In the genomic region with DNA sequence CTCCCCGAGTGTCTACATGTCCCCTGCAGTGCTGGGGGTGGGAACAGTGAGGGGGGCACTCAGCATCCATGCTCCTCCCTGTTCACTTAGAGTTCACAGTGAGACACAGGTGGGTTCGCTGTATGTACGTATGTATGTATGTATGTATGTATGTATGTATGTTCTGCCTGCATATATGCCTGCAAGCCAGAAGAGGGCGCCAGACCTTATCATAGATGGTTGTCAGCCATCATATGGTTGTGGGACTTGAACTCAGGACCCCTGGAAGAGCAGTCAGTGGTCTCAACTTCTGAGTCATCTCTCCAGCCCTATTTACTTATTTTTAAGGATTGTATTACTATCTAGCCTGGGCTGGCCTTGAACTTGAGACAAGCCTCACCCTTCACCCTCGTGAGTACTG, we compare ENCODE assay signal across 21 mouse cellular contexts. TPM values are rescaled to one million over a fixed set of nuclear protein-coding genes. Genes with fewer than 3 reads are reported as not detected.
DNase-seq lines count a peak whose midpoint lies in the region; ATAC-seq and TF ChIP-seq lines count a peak whose summit lies in the region.
"Had no signal": no experiment of that assay in that cellular context is flagged by ENCODE, and none has a peak within 500 bp of the region (broad histone marks: within the 10 kb centered on the region; RNA-seq: fewer than 3 reads in every experiment).

No protein-coding gene starts in this region.

- H3K27me3 ChIP-seq in hindbrain, postnatal 0 days (ENCODE audit: insufficient read depth, low read length) = peaks cover 9% of the 10 kb centered on the region; the same call in 1 of the 2 replicates
- H3K27me3 ChIP-seq in hindbrain, embryonic 16.5 days (replicated peaks; ENCODE audit: control insufficient read depth, insufficient read depth, low read length) = peaks cover 18% of the 10 kb centered on the region
- 0 out of 2 replicates have a peak, but pooled peaks cover 6% of the 10 kb centered on the region for H3K27me3 ChIP-seq in lung, postnatal 0 days (replicated peaks; ENCODE audit: insufficient read depth, low read length)
- H3K27me3 ChIP-seq in splenic B cell, adult 2 months (ENCODE audit: control insufficient read depth, insufficient read depth, low read length, poor library complexity, severe bottlenecking) = peaks cover 2% of the 10 kb centered on the region; the same call in 1 of the 2 replicates

- ATAC-seq in hindbrain, postnatal 0 days = no peak
- ATAC-seq in hindbrain, embryonic 16.5 days = no peak
- ATAC-seq in lung, postnatal 0 days = no peak

- DNase-seq in hindbrain, postnatal 0 days (ENCODE audit: low spot score) = no peak
- no peak for DNase-seq in lung, postnatal 0 days (ENCODE audit: low spot score)
- no peak for DNase-seq in lung, adult 2 months
- DNase-seq in ES-CJ7 (ENCODE audit: low read depth, low spot score) = peak; percentile 45
- peak; percentile 18 for DNase-seq in splenic B cell, adult 2 months (ENCODE audit: low read depth, low spot score)
- no peak for DNase-seq in heart, adult 9 months (ENCODE audit: low spot score in 2 of 2)
- DNase-seq in kidney, postnatal 36 days = no peak
- DNase-seq: B cell, adult 2 months; cerebellum, adult 18-20 months; kidney, postnatal 4 days; lung, postnatal 36 days; right cerebral cortex, postnatal 4 days; thymus, adult 18-20 months had no signal

- H3K4me3 ChIP-seq in hindbrain, postnatal 0 days (ENCODE audit: low read length) = no peak overlapping the region
- H3K4me3 ChIP-seq in hindbrain, embryonic 16.5 days (ENCODE audit: low read length) = no peak overlapping the region
- H3K4me3 ChIP-seq in lung, postnatal 0 days (ENCODE audit: low read depth, low read length) = no peak overlapping the region
- no peak overlapping the region for H3K4me3 ChIP-seq in lung, adult 2 months (replicated peaks; ENCODE audit: extremely low read depth, low read depth, low read length)
- H3K4me3 ChIP-seq: heart, embryonic 12.5 days; hindbrain, embryonic 15.5 days; limb, embryonic 12.5 days; liver, embryonic 15.5 days; midbrain, embryonic 10.5 days; neural tube, embryonic 12.5 days had no signal

- H3K4me1 ChIP-seq in hindbrain, postnatal 0 days (ENCODE audit: insufficient read depth, low read length) = 0 out of 2 replicates have a peak, but pooled peaks cover 2% of the 10 kb centered on the region
- H3K4me1 ChIP-seq in hindbrain, embryonic 16.5 days (ENCODE audit: control insufficient read depth, insufficient read depth, low read depth, low read length) = peaks cover 8% of the 10 kb centered on the region
- H3K4me1 ChIP-seq in lung, postnatal 0 days (ENCODE audit: insufficient read depth, low read depth, low read length) = peaks cover 9% of the 10 kb centered on the region; the same call in 1 of the 2 replicates
- 0 out of 2 replicates have a peak, but pooled peaks cover 2% of the 10 kb centered on the region for H3K4me1 ChIP-seq in lung, adult 2 months (ENCODE audit: control insufficient read depth, insufficient read depth, low read length)

- TF ChIP-seq EP300 in lung, postnatal 0 days (IDR thresholded peaks at IDR 0.05) = no peak

- peak; percentile 24 for TF ChIP-seq CTCF in hindbrain, postnatal 0 days (IDR thresholded peaks at IDR 0.05; ENCODE audit: low read depth)
- peak; percentile 27 for TF ChIP-seq CTCF in lung, postnatal 0 days (IDR thresholded peaks at IDR 0.05)
- TF ChIP-seq CTCF in lung, adult 2 months (IDR thresholded peaks at IDR 0.05; ENCODE audit: insufficient read depth, low read length) = no peak

- no peaks in the 10 kb centered on the region for H3K36me3 ChIP-seq in hindbrain, postnatal 0 days (ENCODE audit: insufficient read depth, low read length)
- no peaks in the 10 kb centered on the region for H3K36me3 ChIP-seq in hindbrain, embryonic 16.5 days (ENCODE audit: control insufficient read depth, insufficient read depth, low read length)
- H3K36me3 ChIP-seq in lung, postnatal 0 days (ENCODE audit: insufficient read depth, low read length) = no peaks in the 10 kb centered on the region
- no peaks in the 10 kb centered on the region for H3K36me3 ChIP-seq in splenic B cell, adult 2 months (ENCODE audit: control insufficient read depth, insufficient read depth, low read length, poor library complexity, severe bottlenecking)
- H3K36me3 ChIP-seq: heart, embryonic 12.5 days; hindbrain, embryonic 15.5 days; limb, embryonic 12.5 days; liver, embryonic 15.5 days; midbrain, embryonic 10.5 days; neural tube, embryonic 12.5 days had no signal

- no peaks in the 10 kb centered on the region for H3K9me3 ChIP-seq in hindbrain, postnatal 0 days (ENCODE audit: low read length)
- H3K9me3 ChIP-seq in hindbrain, embryonic 16.5 days (ENCODE audit: control insufficient read depth, low read length) = no peaks in the 10 kb centered on the region
- H3K9me3 ChIP-seq in lung, postnatal 0 days (ENCODE audit: low read length) = no peaks in the 10 kb centered on the region
- H3K9me3 ChIP-seq: hindbrain, embryonic 15.5 days; limb, embryonic 12.5 days; liver, embryonic 15.5 days; midbrain, embryonic 10.5 days; neural tube, embryonic 12.5 days had no signal

- TF ChIP-seq POLR2A in lung, adult 2 months (IDR thresholded peaks at IDR 0.05; ENCODE audit: borderline replicate concordance, extremely low read depth, low read depth, low read length) = no peak

- H3K4me2 ChIP-seq in hindbrain, postnatal 0 days (ENCODE audit: low read depth, low read length) = no peak overlapping the region
- H3K4me2 ChIP-seq in hindbrain, embryonic 16.5 days (ENCODE audit: low read length) = no peak overlapping the region
- no peak overlapping the region for H3K4me2 ChIP-seq in lung, postnatal 0 days (replicated peaks; ENCODE audit: low read depth, low read length)
- H3K4me2 ChIP-seq: heart, embryonic 12.5 days; hindbrain, embryonic 15.5 days; limb, embryonic 12.5 days; liver, embryonic 15.5 days; neural tube, embryonic 12.5 days had no signal

- WGBS in hindbrain, postnatal 0 days = 90% methylated on average over 5 of the region's 5 CpGs
- WGBS in hindbrain, embryonic 16.5 days = 90% methylated on average over 5 of the region's 5 CpGs
- 87% methylated on average over 5 of the region's 5 CpGs for WGBS in lung, postnatal 0 days
- 86% methylated on average over 5 of the region's 5 CpGs for WGBS in lung, adult 2 months

- H3K9ac ChIP-seq in hindbrain, postnatal 0 days (replicated peaks; ENCODE audit: low read length) = no peak overlapping the region
- no peak overlapping the region for H3K9ac ChIP-seq in hindbrain, embryonic 16.5 days (ENCODE audit: low read depth, low read length)
- no peak overlapping the region for H3K9ac ChIP-seq in lung, postnatal 0 days (replicated peaks; ENCODE audit: low read depth)
- H3K9ac ChIP-seq: heart, embryonic 12.5 days; hindbrain, embryonic 15.5 days; limb, embryonic 12.5 days; liver, embryonic 15.5 days; neural tube, embryonic 12.5 days had no signal

- no peak overlapping the region for H3K27ac ChIP-seq in hindbrain, postnatal 0 days
- no peak overlapping the region for H3K27ac ChIP-seq in hindbrain, embryonic 16.5 days (ENCODE audit: low read depth, low read length)
- no peak overlapping the region for H3K27ac ChIP-seq in lung, postnatal 0 days (ENCODE audit: low read length)
- H3K27ac ChIP-seq: hindbrain, embryonic 15.5 days; limb, embryonic 12.5 days; liver, embryonic 15.5 days; midbrain, embryonic 10.5 days; neural tube, embryonic 12.5 days had no signal

RNA-seq across cellular contexts. Expression of a gene that starts 1.7 kb away (rescaled TPM):
- 0.75 and 6.9 TPM in 2 replicates for total RNA-seq in hindbrain, postnatal 0 days (2014; rRNA removed)
- polyA plus RNA-seq in hindbrain, postnatal 0 days (2015; fragmentation: Nextera tagmentation; extraction: Ambion mirVana) = 1.5 and 2.1 TPM in 2 replicates
- polyA plus RNA-seq in hindbrain, embryonic 16.5 days (2015; fragmentation: Nextera tagmentation; extraction: Ambion mirVana) = 0.94 and 1.0 TPM in 2 replicates
- 0.90 and 1.5 TPM in 2 replicates for polyA plus RNA-seq in lung, postnatal 0 days (2015; fragmentation: Nextera tagmentation; extraction: Ambion mirVana)
- polyA plus RNA-seq in lung, adult 2 months (2012; rRNA removed) = 3.0 and 5.4 TPM in 2 replicates
- total RNA-seq: granulocyte monocyte progenitor cell, adult 5-6 weeks had no signal

RNA-seq across cellular contexts. Expression of a gene that starts 37.4 kb away (rescaled TPM):
- 81.3 and 82.1 TPM in 2 replicates for total RNA-seq in hindbrain, postnatal 0 days (2014; rRNA removed)
- polyA plus RNA-seq in hindbrain, postnatal 0 days (2015; fragmentation: Nextera tagmentation; extraction: Ambion mirVana) = 56.3 and 58.4 TPM in 2 replicates
- polyA plus RNA-seq in hindbrain, embryonic 16.5 days (2015; fragmentation: Nextera tagmentation; extraction: Ambion mirVana) = 52.8 and 54.1 TPM in 2 replicates
- polyA plus RNA-seq in lung, postnatal 0 days (2015; fragmentation: Nextera tagmentation; extraction: Ambion mirVana) = 12.6 and 12.7 TPM in 2 replicates
- polyA plus RNA-seq in lung, adult 2 months (2012; rRNA removed) = 13.6 and 14.3 TPM in 2 replicates

RNA-seq across cellular contexts. Expression of a gene that starts 43.2 kb away (rescaled TPM):
- total RNA-seq in hindbrain, postnatal 0 days (2014; rRNA removed) = 20.8 and 21.2 TPM in 2 replicates
- polyA plus RNA-seq in hindbrain, postnatal 0 days (2015; fragmentation: Nextera tagmentation; extraction: Ambion mirVana) = 173 and 174 TPM in 2 replicates
- 151 and 163 TPM in 2 replicates for polyA plus RNA-seq in hindbrain, embryonic 16.5 days (2015; fragmentation: Nextera tagmentation; extraction: Ambion mirVana)
- 108 and 116 TPM in 2 replicates for polyA plus RNA-seq in lung, postnatal 0 days (2015; fragmentation: Nextera tagmentation; extraction: Ambion mirVana)
- 19.4 and 31.0 TPM in 2 replicates for polyA plus RNA-seq in lung, adult 2 months (2012; rRNA removed)

Comparison
In these comparisons a context has a peak if more than half of its experiments do, and no peak if none do; other contexts are left out.
1. DNase-seq: peak in ES-CJ7 (single experiment) and splenic B cell, adult 2 months (single experiment); none in hindbrain, postnatal 0 days (single experiment), lung, postnatal 0 days (single experiment), lung, adult 2 months (single experiment), heart, adult 9 months (0 of 2) and kidney, postnatal 36 days (0 of 2).